Comparison of ENCODE assay signal across 30 mouse cellular contexts in genomic region chr1:37676967-37677512, GRCm38 (mm10). TPM values are rescaled to one million over a fixed set of nuclear protein-coding genes. Genes with fewer than 3 reads are reported as not detected.
DNase-seq lines count a peak whose midpoint lies in the region; ATAC-seq and TF ChIP-seq lines count a peak whose summit lies in the region.
"Had no signal": no experiment of that assay in that cellular context is flagged by ENCODE, and none has a peak within 500 bp of the region (broad histone marks: within the 10 kb centered on the region; RNA-seq: fewer than 3 reads in every experiment).

No protein-coding gene starts in this region.

- DNase-seq in frontal cortex, postnatal 10 days (ENCODE audit: low spot score in 2 of 2) = no peak
- no peak for DNase-seq in layer of hippocampus, adult 2 months (ENCODE audit: low spot score in 2 of 2)
- no peak for DNase-seq in layer of hippocampus, postnatal 36 days
- DNase-seq in adrenal gland, postnatal 10 days = no peak
- no peak for DNase-seq in thymus, postnatal 36 days
- DNase-seq: adrenal gland, postnatal 14 days; B cell, adult 2 months; cerebellum, adult 18-20 months; cerebellum, postnatal 14 days; embryo, embryonic 11 days; gastrocnemius, postnatal 10 days; gastrocnemius, postnatal 36 days; heart, adult 2 months; heart, postnatal 14 days; heart, postnatal 4 days had no signal

- no peak for TF ChIP-seq CTCF in layer of hippocampus, adult 2 months (conservative IDR thresholded peaks at IDR 0.05)

- H3K27ac ChIP-seq in layer of hippocampus, adult 2 months = peak overlapping the region; percentile 89
- H3K27ac ChIP-seq: embryonic facial prominence, embryonic 10.5 days; embryonic facial prominence, embryonic 13.5 days; forebrain, embryonic 12.5 days; forebrain, embryonic 15.5 days; heart, adult 2 months; heart, embryonic 10.5 days; heart, embryonic 13.5 days; hindbrain, embryonic 12.5 days had no signal

- peak; percentile 42 for ATAC-seq in frontal cortex, adult (ENCODE audit: low TSS enrichment)
- peak; percentile 69 for ATAC-seq in common myeloid progenitor, adult 5-6 weeks (replicated peaks; ENCODE audit: low read depth, poor library complexity, severe bottlenecking)
- ATAC-seq in megakaryocyte progenitor cell, adult 5-6 weeks (replicated peaks; ENCODE audit: poor library complexity) = 0 out of 2 replicates have a peak, but pooled peaks have one; percentile 9
- ATAC-seq: forebrain, embryonic 15.5 days; hindbrain, embryonic 16.5 days; inflammation-experienced regulatory T-cells, adult 6 months; intestine, embryonic 16.5 days had no signal

- no peak overlapping the region for H3K4me3 ChIP-seq in layer of hippocampus, adult 2 months
- H3K4me3 ChIP-seq: embryonic facial prominence, embryonic 10.5 days; embryonic facial prominence, embryonic 13.5 days; erythroblast, embryonic 14.5 days; forebrain, embryonic 12.5 days; forebrain, embryonic 15.5 days; heart, adult 2 months; heart, embryonic 10.5 days; heart, embryonic 13.5 days; hindbrain, embryonic 12.5 days had no signal

RNA-seq across cellular contexts. Expression of gene 2010300C02Rik, which starts 42.8 kb away (rescaled TPM):
- 100 to 1,000 TPM; 399 to 415 TPM for total RNA-seq in layer of hippocampus, adult 2 months (2021)
- total RNA-seq in layer of hippocampus, postnatal 36 days (2021) = 100 to 1,000 TPM; 362 to 390 TPM
- not detected in 2 replicates for total RNA-seq in common myeloid progenitor, adult 5-6 weeks (2017)
- 0.05 and 0.39 TPM in 2 replicates for total RNA-seq in megakaryocyte progenitor cell, adult 5-6 weeks (2015)
- total RNA-seq in megakaryocyte progenitor cell, adult 5-6 weeks (2017) = 0.14 and 0.17 TPM in 2 replicates
- total RNA-seq in adrenal gland, postnatal 10 days (2021) = 1 to 10 TPM; 2.9 TPM
- total RNA-seq: granulocyte monocyte progenitor cell, adult 5-6 weeks had no signal

Comparison
In these comparisons a context has a peak if more than half of its experiments do, and no peak if none do; other contexts are left out.
1. ATAC-seq: peak in every context shown above with its lines; median percentile 69 in common myeloid progenitor, adult 5-6 weeks; 42 in frontal cortex, adult; 9 in megakaryocyte progenitor cell, adult 5-6 weeks.
2. RNA of gene 2010300C02Rik, which starts 42.8 kb away (total RNA-seq): 399 to 415 TPM in layer of hippocampus, adult 2 months and 362 to 390 TPM in layer of hippocampus, postnatal 36 days; 2.9 TPM in adrenal gland, postnatal 10 days, 0.05 to 0.39 TPM in megakaryocyte progenitor cell, adult 5-6 weeks and not detected in common myeloid progenitor, adult 5-6 weeks; every median in the first group is over 10 times any median in the second.